Mouse (Mus musculus): ENCODE data around the gene Sst. TPM values are rescaled to one million over a fixed set of nuclear protein-coding genes. Genes with fewer than 3 reads are reported as not detected.

The Sst gene
- total and polyA plus RNA-seq, 3 experiments: not detected

- Histone ChIP-seq H3K9ac (ENCODE audit: control insufficient read depth, low read depth, low read length, poor library complexity, severe bottlenecking) (no peak overlapping the region), H3K27me3 (ENCODE audit: control insufficient read depth in 1 of 2, insufficient read depth in 2 of 2, low read length in 2 of 2) (no peaks in the 10 kb centered on the region), H3K79me2 (ENCODE audit: control insufficient read depth, insufficient read depth, low read length, poor library complexity) (no peaks in the 10 kb centered on the region), H3K9me3 (replicated peaks; ENCODE audit: insufficient read depth, low read length) (no peaks in the 10 kb centered on the region), H3K27ac (ENCODE audit: control insufficient read depth, low read depth, low read length) (no peak overlapping the region), H3K4me3 (ENCODE audit: control insufficient read depth in 1 of 2, insufficient read depth in 1 of 2, low read depth in 2 of 2, low read length in 2 of 2) (no peak overlapping the region), H3K4me1 (ENCODE audit: control insufficient read depth in 1 of 2, insufficient read depth in 2 of 2, low read length in 2 of 2) (no peaks in the 10 kb centered on the region), H3K36me3 (ENCODE audit: control insufficient read depth in 1 of 2, insufficient read depth in 2 of 2, low read length in 2 of 2) (no peaks in the 10 kb centered on the region)
- no peak for DNase-seq (ENCODE audit: low read depth, low spot score)
- TF ChIP-seq KAT2A (conservative IDR thresholded peaks at IDR 0.05; ENCODE audit: low read depth, low read length) (no peak), ELF1 (IDR thresholded peaks at IDR 0.05; ENCODE audit: low read depth, low read length) (no peak), CTCF (IDR thresholded peaks at IDR 0.05 in 2 of 3, conservative IDR thresholded peaks at IDR 0.05 in 1 of 3; ENCODE audit: control insufficient read depth in 1 of 3, insufficient read depth in 1 of 3, low read depth in 2 of 3, low read length in 3 of 3, poor library complexity in 1 of 3, severe bottlenecking in 1 of 3) (no peak)
Observed at GRCm38 (mm10) chr16:23855242-23855641, 35.5 kb downstream of the Sst start.

- Histone ChIP-seq H3K9ac (ENCODE audit: control insufficient read depth, low read depth, low read length, poor library complexity, severe bottlenecking) (no peak overlapping the region), H3K36me3 (ENCODE audit: control insufficient read depth in 1 of 2, insufficient read depth in 2 of 2, low read length in 2 of 2) (no peaks in the 10 kb centered on the region)
Observed at GRCm38 (mm10) chr16:23849720-23850119, 41.0 kb downstream of the Sst start.

GRCm38 (mm10) chr16:23849176-23849575 is 41.6 kb downstream of the Sst start:
- H3K9ac ChIP-seq (ENCODE audit: control insufficient read depth, low read depth, low read length, poor library complexity, severe bottlenecking): no peak overlapping the region
- no peak for DNase-seq (ENCODE audit: low read depth, low spot score)
- H3K4me1 ChIP-seq (ENCODE audit: control insufficient read depth in 1 of 2, insufficient read depth in 2 of 2, low read length in 2 of 2): no peaks in the 10 kb centered on the region
- no peaks in the 10 kb centered on the region for H3K27me3 ChIP-seq (ENCODE audit: control insufficient read depth in 1 of 2, insufficient read depth in 2 of 2, low read length in 2 of 2)
- TF ChIP-seq POLR2AphosphoS2 (IDR thresholded peaks at IDR 0.05; ENCODE audit: low read length) (no peak), USF1 (IDR thresholded peaks at IDR 0.05; ENCODE audit: low read depth, low read length) (no peak), MYC (IDR thresholded peaks at IDR 0.05; ENCODE audit: low read depth, low read length) (no peak), GATA1 (IDR thresholded peaks at IDR 0.05; ENCODE audit: low read depth, low read length) (no peak), BHLHE40 (IDR thresholded peaks at IDR 0.05; ENCODE audit: borderline replicate concordance, low read depth, low read length) (no peak), MAX (IDR thresholded peaks at IDR 0.05; ENCODE audit: low read length) (no peak), TBP (IDR thresholded peaks at IDR 0.05; ENCODE audit: low read depth, low read length) (no peak), GABPA (IDR thresholded peaks at IDR 0.05; ENCODE audit: low read depth, low read length) (no peak), SIN3A (IDR thresholded peaks at IDR 0.05; ENCODE audit: low read length) (no peak), ZC3H11A (IDR thresholded peaks at IDR 0.05; ENCODE audit: low read depth, low read length) (no peak), USF2 (IDR thresholded peaks at IDR 0.05; ENCODE audit: borderline replicate concordance in 1 of 2, insufficient read depth in 1 of 2, low read depth in 1 of 2, low read length in 2 of 2) (no peak), TAL1 (IDR thresholded peaks at IDR 0.05; ENCODE audit: low read length) (no peak), POLR2AphosphoS5 (IDR thresholded peaks at IDR 0.05; ENCODE audit: borderline replicate concordance, low read depth, low read length) (no peak), E2F4 (IDR thresholded peaks at IDR 0.05; ENCODE audit: borderline replicate concordance, low read depth, low read length) (no peak), RCOR1 (IDR thresholded peaks at IDR 0.05; ENCODE audit: low read depth, low read length) (no peak), HCFC1 (IDR thresholded peaks at IDR 0.05; ENCODE audit: low read depth, low read length) (no peak)
- H3K36me3 ChIP-seq (ENCODE audit: control insufficient read depth in 1 of 2, insufficient read depth in 2 of 2, low read length in 2 of 2): no peaks in the 10 kb centered on the region
- H3K79me2 ChIP-seq (ENCODE audit: control insufficient read depth, insufficient read depth, low read length, poor library complexity): no peaks in the 10 kb centered on the region
- no peak overlapping the region for H3K27ac ChIP-seq (ENCODE audit: control insufficient read depth, low read depth, low read length)
- H3K9me3 ChIP-seq (replicated peaks; ENCODE audit: insufficient read depth, low read length): no peaks in the 10 kb centered on the region
- no peak overlapping the region for H3K4me3 ChIP-seq (ENCODE audit: control insufficient read depth in 1 of 2, insufficient read depth in 1 of 2, low read depth in 2 of 2, low read length in 2 of 2)

More at GRCm38 (mm10) chr16:23849720-23850119, 41.0 kb downstream of the Sst start:
- H3K4me3 ChIP-seq (ENCODE audit: control insufficient read depth in 1 of 2, insufficient read depth in 1 of 2, low read depth in 2 of 2, low read length in 2 of 2): no peak overlapping the region
- H3K4me1 ChIP-seq (ENCODE audit: control insufficient read depth in 1 of 2, insufficient read depth in 2 of 2, low read length in 2 of 2): no peaks in the 10 kb centered on the region
- no peaks in the 10 kb centered on the region for H3K27me3 ChIP-seq (ENCODE audit: control insufficient read depth in 1 of 2, insufficient read depth in 2 of 2, low read length in 2 of 2)
- no peaks in the 10 kb centered on the region for H3K79me2 ChIP-seq (ENCODE audit: control insufficient read depth, insufficient read depth, low read length, poor library complexity)
- no peak overlapping the region for H3K27ac ChIP-seq (ENCODE audit: control insufficient read depth, low read depth, low read length)
- TF ChIP-seq ZMIZ1 (IDR thresholded peaks at IDR 0.05; ENCODE audit: low read depth, low read length) (no peak), ETS1 (IDR thresholded peaks at IDR 0.05; ENCODE audit: low read depth, low read length) (no peak), SMC3 (IDR thresholded peaks at IDR 0.05; ENCODE audit: low read depth, low read length) (no peak), MXI1 (IDR thresholded peaks at IDR 0.05; ENCODE audit: low read depth, low read length) (no peak), MYB (IDR thresholded peaks at IDR 0.05; ENCODE audit: low read depth, low read length) (no peak), KAT2A (conservative IDR thresholded peaks at IDR 0.05; ENCODE audit: low read depth, low read length) (no peak), CHD2 (IDR thresholded peaks at IDR 0.05; ENCODE audit: low read length) (no peak), CTCF (IDR thresholded peaks at IDR 0.05 in 2 of 3, conservative IDR thresholded peaks at IDR 0.05 in 1 of 3; ENCODE audit: control insufficient read depth in 1 of 3, insufficient read depth in 1 of 3, low read depth in 2 of 3, low read length in 3 of 3, poor library complexity in 1 of 3, severe bottlenecking in 1 of 3) (no peak), MAFK (IDR thresholded peaks at IDR 0.05; ENCODE audit: borderline replicate concordance, low read depth, low read length) (no peak), USF2 (IDR thresholded peaks at IDR 0.05; ENCODE audit: borderline replicate concordance in 1 of 2, insufficient read depth in 1 of 2, low read depth in 1 of 2, low read length in 2 of 2) (no peak), UBTF (IDR thresholded peaks at IDR 0.05; ENCODE audit: borderline replicate concordance, insufficient read depth, low read depth, low read length) (no peak), ZC3H11A (IDR thresholded peaks at IDR 0.05; ENCODE audit: low read depth, low read length) (no peak)
- DNase-seq (ENCODE audit: low read depth, low spot score): no peak
- H3K9me3 ChIP-seq (replicated peaks; ENCODE audit: insufficient read depth, low read length): no peaks in the 10 kb centered on the region
